Mouse (Mus musculus): ENCODE data around the gene D430019H16Rik. TPM values are rescaled to one million over a fixed set of nuclear protein-coding genes. Genes with fewer than 3 reads are reported as not detected.
A peak's percentile ranks its signal among the peaks of the same experiment; 100 is the strongest.

D430019H16Rik gene
- 0.01 TPM for polyA plus RNA-seq (2021)

- POLR2A ChIA-PET, result interaction anchor here (0.6 kb wide), 1 partner anchor 173 kb away, joined by 4 read pairs; no protein-coding TSS in a partner anchor
- DNase-seq (ENCODE audit: low read depth, low spot score) (no peak), ATAC-seq (no peak)
- H3K27me3 ChIP-seq, result peaks cover 35% of the 10 kb centered on the region
- CTCF ChIA-PET, result no interaction called here
- no peak for TF ChIP-seq CTCF (IDR thresholded peaks at IDR 0.05)
- in situ Hi-C loops (cut with MboI; ENCODE audit: low pct_unique_long_range_greater_than_20kb), result no loop called here
Observed at GRCm38 (mm10) chr12:105453670-105454257, at the start of gene D430019H16Rik. D430019H16Rik (plus strand) TSS chr12:105453856.

GRCm38 (mm10) chr12:105406008-105406407 is 47.6 kb upstream of the D430019H16Rik start:
- ChIA-PET CTCF (interaction anchor here (1.7 kb wide), 1 partner anchor 21 kb away, joined by 4 read pairs; no protein-coding TSS in a partner anchor), POLR2A (no interaction called here)
- H3K27me3 ChIP-seq, result no peaks in the 10 kb centered on the region
- no peak for TF ChIP-seq CTCF (IDR thresholded peaks at IDR 0.05)
- ATAC-seq (no peak), DNase-seq (ENCODE audit: low read depth, low spot score) (no peak)
- in situ Hi-C loops (cut with MboI; ENCODE audit: low pct_unique_long_range_greater_than_20kb), result no loop called here

- no peak for TF ChIP-seq CTCF (IDR thresholded peaks at IDR 0.05)
- CTCF ChIA-PET, result interaction anchor here (1.1 kb wide), 1 partner anchor 310 kb away, joined by 3 read pairs; no protein-coding TSS in a partner anchor
- POLR2A ChIA-PET, result no interaction called here
- DNase-seq (ENCODE audit: low read depth, low spot score) (no peak), ATAC-seq (no peak)
- H3K27me3 ChIP-seq, result no peaks in the 10 kb centered on the region
- in situ Hi-C loops (cut with MboI; ENCODE audit: low pct_unique_long_range_greater_than_20kb), result no loop called here
Observed at GRCm38 (mm10) chr12:105413909-105414308, 39.7 kb upstream of the D430019H16Rik start.

- POLR2A ChIA-PET, result no interaction called here
- TF ChIP-seq CTCF (IDR thresholded peaks at IDR 0.05), result no peak
- in situ Hi-C loops (cut with MboI; ENCODE audit: low pct_unique_long_range_greater_than_20kb), result loop anchor here (10.0 kb wide), 1 partner anchor 376 kb away; no protein-coding TSS in a partner anchor
- ATAC-seq (no peak), DNase-seq (ENCODE audit: low read depth, low spot score) (no peak)
- no peaks in the 10 kb centered on the region for H3K27me3 ChIP-seq
- CTCF ChIA-PET, result no interaction called here
Observed at GRCm38 (mm10) chr12:105420476-105420875, 33.2 kb upstream of the D430019H16Rik start.

GRCm38 (mm10) chr12:105426541-105426940 is 27.1 kb upstream of the D430019H16Rik start:
- no peak for DNase-seq (ENCODE audit: low read depth, low spot score)
- ChIA-PET POLR2A (no interaction called here), CTCF (interaction anchor here (1.2 kb wide), 1 partner anchor 25 kb away, joined by 3 read pairs; no protein-coding TSS in a partner anchor)
- in situ Hi-C loops (cut with MboI; ENCODE audit: low pct_unique_long_range_greater_than_20kb), result loop anchor here (10.0 kb wide), 1 partner anchor 382 kb away; no protein-coding TSS in a partner anchor
- no peak for TF ChIP-seq CTCF (IDR thresholded peaks at IDR 0.05)
- ATAC-seq, result peak; percentile 45
- no peaks in the 10 kb centered on the region for H3K27me3 ChIP-seq

- ChIA-PET POLR2A (no interaction called here), CTCF (interaction anchor here (0.7 to 1.6 kb wide), 8 partner anchors 22 to 389 kb away, joined by 3 to 4 read pairs (median 3); no protein-coding TSS in a partner anchor)
- no peaks in the 10 kb centered on the region for H3K27me3 ChIP-seq
- in situ Hi-C loops (cut with MboI; ENCODE audit: low pct_unique_long_range_greater_than_20kb), result loop anchor here (10.0 kb wide), 1 partner anchor 382 kb away; no protein-coding TSS in a partner anchor
- peak; percentile 28 for DNase-seq (ENCODE audit: low read depth, low spot score)
- TF ChIP-seq CTCF (IDR thresholded peaks at IDR 0.05), result peak; percentile 78
- peak; percentile 54 for ATAC-seq
Observed at GRCm38 (mm10) chr12:105427039-105427757, 26.5 kb upstream of the D430019H16Rik start.

- in situ Hi-C loops (cut with MboI; ENCODE audit: low pct_unique_long_range_greater_than_20kb), result loop anchor here (10.0 kb wide), 2 partner anchors 53 to 357 kb away; no protein-coding TSS in a partner anchor
- TF ChIP-seq CTCF (IDR thresholded peaks at IDR 0.05), result peak; percentile 48
- CTCF ChIA-PET, result no interaction called here
- POLR2A ChIA-PET, result no interaction called here
- DNase-seq (ENCODE audit: low read depth, low spot score) (no peak), ATAC-seq (no peak)
- H3K27me3 ChIP-seq, result peaks cover 8% of the 10 kb centered on the region
Observed at GRCm38 (mm10) chr12:105431872-105432271, 21.8 kb upstream of the D430019H16Rik start.

- ChIA-PET POLR2A (no interaction called here), CTCF (no interaction called here)
- no peak for ATAC-seq
- TF ChIP-seq CTCF (IDR thresholded peaks at IDR 0.05), result no peak
- in situ Hi-C loops (cut with MboI; ENCODE audit: low pct_unique_long_range_greater_than_20kb), result loop anchor here (10.0 kb wide), 2 partner anchors 52 to 358 kb away; no protein-coding TSS in a partner anchor
- peaks cover 8% of the 10 kb centered on the region for H3K27me3 ChIP-seq
- no peak for DNase-seq (ENCODE audit: low read depth, low spot score)
Observed at GRCm38 (mm10) chr12:105432807-105433206, 20.8 kb upstream of the D430019H16Rik start.

GRCm38 (mm10) chr12:105438259-105438658 is 15.4 kb upstream of the D430019H16Rik start:
- TF ChIP-seq CTCF (IDR thresholded peaks at IDR 0.05), result no peak

GRCm38 (mm10) chr12:105439976-105440375 is 13.7 kb upstream of the D430019H16Rik start:
- H3K27me3 ChIP-seq, result peaks cover 11% of the 10 kb centered on the region
- ATAC-seq (no peak), DNase-seq (ENCODE audit: low read depth, low spot score) (no peak)
- in situ Hi-C loops (cut with MboI; ENCODE audit: low pct_unique_long_range_greater_than_20kb), result loop anchor here (10.0 kb wide), 2 partner anchors 45 to 365 kb away; no protein-coding TSS in a partner anchor
- no peak for TF ChIP-seq CTCF (IDR thresholded peaks at IDR 0.05)
- ChIA-PET POLR2A (no interaction called here), CTCF (no interaction called here)

More at GRCm38 (mm10) chr12:105438259-105438658, 15.4 kb upstream of the D430019H16Rik start:
- POLR2A ChIA-PET, result no interaction called here
- peaks cover 18% of the 10 kb centered on the region for H3K27me3 ChIP-seq
- no peak for DNase-seq (ENCODE audit: low read depth, low spot score)
- in situ Hi-C loops (cut with MboI; ENCODE audit: low pct_unique_long_range_greater_than_20kb), result loop anchor here (10.0 kb wide), 2 partner anchors 47 to 363 kb away; no protein-coding TSS in a partner anchor
- no peak for ATAC-seq
- CTCF ChIA-PET, result no interaction called here

GRCm38 (mm10) chr12:105443569-105443968 is 10.1 kb upstream of the D430019H16Rik start:
- no peak for DNase-seq (ENCODE audit: low read depth, low spot score)
- no peak for ATAC-seq
- no peak for TF ChIP-seq CTCF (IDR thresholded peaks at IDR 0.05)
- in situ Hi-C loops (cut with MboI; ENCODE audit: low pct_unique_long_range_greater_than_20kb), result no loop called here
- peaks cover 17% of the 10 kb centered on the region for H3K27me3 ChIP-seq
- ChIA-PET CTCF (no interaction called here), POLR2A (no interaction called here)

Data from Patski (cell line).